Mouse (Mus musculus) liver, embryonic 12.5 days (tissue): ENCODE results near the gene Tmem130. TPM values are rescaled to one million over a fixed set of nuclear protein-coding genes. Genes with fewer than 3 reads are reported as not detected.

Source experiments
- ATAC-seq: fragments of 200-750 bp; cut with Nextera tagmentation; 2 replicates; pipeline ENCODE4 v1.8.0; 2017; ENCODE audit warnings: moderate number of reproducible peaks, mild to moderate bottlenecking, moderate library complexity
- H3K27ac ChIP-seq: fragments of 300-500 bp; sonication (generic); 2 replicates; pipeline ENCODE4 v1.5.1; 2016; ENCODE audit warnings: mild to moderate bottlenecking
- H3K27me3 ChIP-seq: fragments of 300-500 bp; sonication (generic); replicated peaks from 2 replicates; pipeline ENCODE4 v1.6.1; 2016; ENCODE audit warnings: mild to moderate bottlenecking, moderate library complexity
- H3K36me3 ChIP-seq: fragments of 300-500 bp; sonication (generic); 2 replicates; pipeline ENCODE4 v1.6.1; 2016; ENCODE audit warnings: mild to moderate bottlenecking, moderate library complexity
- H3K4me1 ChIP-seq: fragments of 300-500 bp; sonication (generic); 2 replicates; pipeline ENCODE4 v1.6.1; 2016
- H3K4me2 ChIP-seq: fragments of 300-500 bp; sonication (generic); 2 replicates; pipeline ENCODE4 v1.6.1; 2016; ENCODE audit warnings: mild to moderate bottlenecking, moderate library complexity
- H3K4me3 ChIP-seq: fragments of 300-500 bp; sonication (generic); 2 replicates; pipeline ENCODE4 v1.5.1; 2016; ENCODE audit warnings: mild to moderate bottlenecking, moderate library complexity
- H3K9ac ChIP-seq: fragments of 300-500 bp; sonication (generic); 2 replicates; pipeline ENCODE4 v1.6.1; 2016; ENCODE audit warnings: mild to moderate bottlenecking, moderate library complexity
- H3K9me3 ChIP-seq: fragments of 300-500 bp; sonication (generic); replicated peaks from 2 replicates; pipeline ENCODE4 v1.6.1; 2016; ENCODE audit warnings: mild to moderate bottlenecking, moderate library complexity
- WGBS: fragments of 180-500 bp; shearing (Covaris S2); methylation state at CpG from one replicate; pipeline ENCODE4 v1.1.7; 2016; ENCODE audit not compliant: insufficient replicate concordance; 5-methylcytosine and 5-hydroxymethylcytosine counted together
- polyA plus RNA-seq: library from polyadenylated mRNA; unstranded; fragments of >200 nt; fragmentation: Nextera tagmentation; extraction: Ambion mirVana; gene quantifications from 2 replicates; pipeline ENCODE4 v1.2.1, GENCODE M21; 2016

The Tmem130 gene
- polyA plus RNA-seq, 1 experiment from 2014 or later, result 0.31 TPM

DNA sequence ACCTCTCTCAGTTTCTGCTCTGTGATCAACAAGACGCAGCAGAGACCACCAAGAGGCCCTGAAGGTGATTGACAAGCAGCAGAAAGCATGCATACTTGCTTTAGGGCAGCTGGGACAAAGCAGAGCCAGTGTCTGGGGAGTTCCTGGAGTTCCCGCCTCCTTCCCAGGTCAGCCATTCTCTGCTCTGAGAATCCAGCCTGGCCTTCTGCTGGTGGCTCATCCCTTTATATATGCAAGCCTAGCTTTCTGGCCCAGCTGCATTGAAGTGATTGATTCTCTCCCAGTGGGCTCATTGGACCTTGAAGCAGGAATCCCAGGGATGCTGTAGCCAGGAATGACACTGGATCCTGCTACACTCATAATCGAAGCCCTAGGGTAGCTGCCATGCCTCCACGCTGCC, 70.2 kb downstream of the Tmem130 start:
- Histone ChIP-seq H3K27me3 (no peaks in the 10 kb centered on the region), H3K4me1 (no peaks in the 10 kb centered on the region), H3K27ac (no peak overlapping the region), H3K9me3 (no peaks in the 10 kb centered on the region), H3K36me3 (no peaks in the 10 kb centered on the region), H3K9ac (no peak overlapping the region), H3K4me3 (no peak overlapping the region), H3K4me2 (no peak overlapping the region)
- ATAC-seq, result no peak
- 66% methylated on average over 4 of the region's 4 CpGs for WGBS

DNA sequence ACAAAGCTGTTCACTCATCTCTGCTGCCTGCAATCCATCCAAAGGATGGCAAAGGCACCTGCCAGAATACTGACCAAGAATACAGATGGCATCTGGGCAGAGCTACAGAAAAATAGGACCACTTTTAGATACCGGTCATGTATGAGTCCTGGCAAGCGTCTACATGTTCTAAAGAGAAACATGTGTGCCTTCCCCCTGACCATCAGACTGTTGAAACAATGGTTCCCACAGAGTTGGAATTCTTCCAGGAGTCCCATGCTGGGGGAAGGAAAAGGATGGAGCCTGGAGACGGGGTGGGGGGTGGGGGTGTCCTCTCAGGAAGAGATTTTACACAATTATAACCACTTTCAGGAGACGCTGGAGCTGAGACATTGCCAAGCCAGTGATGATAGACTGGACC, 73.2 kb downstream of the Tmem130 start:
- Histone ChIP-seq H3K9ac (no peak overlapping the region), H3K4me3 (no peak overlapping the region), H3K9me3 (no peaks in the 10 kb centered on the region), H3K4me1 (no peaks in the 10 kb centered on the region), H3K27ac (no peak overlapping the region), H3K4me2 (no peak overlapping the region), H3K36me3 (no peaks in the 10 kb centered on the region), H3K27me3 (no peaks in the 10 kb centered on the region)
- ATAC-seq, result no peak
- WGBS, result 64% methylated on average over 4 of the region's 4 CpGs

Other genes with a start within 250 kb of the Tmem130 start
- 0.06 TPM in 1 of 2 replicates, not detected in the other for gene Nptx2, start 215.9 kb downstream of the Tmem130 start, polyA plus RNA-seq
- 29.4 and 29.5 TPM in 2 replicates for gene Trrap, start 5.9 kb upstream of the Tmem130 start, polyA plus RNA-seq
- gene Smurf1, start 204.0 kb upstream of the Tmem130 start, polyA plus RNA-seq, result 4.2 and 4.7 TPM in 2 replicates